Mouse (Mus musculus) limb, embryonic 10.5 days (tissue): ENCODE measurements around the gene Idh2. TPM values are rescaled to one million over a fixed set of nuclear protein-coding genes. Genes with fewer than 3 reads are reported as not detected.

ENCODE experiments used
- DNase-seq: peaks from one replicate; pipeline ENCODE4 v3.0.0-alpha.2; 2017; ENCODE audit warnings: low spot score
- H3K27ac ChIP-seq: fragments of 300-500 bp; sonication (generic); 2 replicates; pipeline ENCODE4 v1.5.1; 2016; ENCODE audit warnings: mild to moderate bottlenecking
- H3K27me3 ChIP-seq: fragments of 300-500 bp; sonication (generic); 2 replicates; pipeline ENCODE4 v1.6.1; 2016; ENCODE audit warnings: low read depth, mild to moderate bottlenecking; ENCODE audit not compliant: poor library complexity, severe bottlenecking
- H3K36me3 ChIP-seq: fragments of 300-500 bp; sonication (generic); 2 replicates; pipeline ENCODE4 v1.6.1; 2016; ENCODE audit warnings: mild to moderate bottlenecking, moderate library complexity
- H3K4me1 ChIP-seq: fragments of 300-500 bp; sonication (generic); 2 replicates; pipeline ENCODE4 v1.6.1; 2016
- H3K4me3 ChIP-seq: fragments of 300-500 bp; sonication (generic); 2 replicates; pipeline ENCODE4 v1.5.1; 2016; ENCODE audit warnings: mild to moderate bottlenecking, moderate library complexity
- H3K9me3 ChIP-seq: fragments of 300-500 bp; sonication (generic); replicated peaks from 2 replicates; pipeline ENCODE4 v1.6.1; 2016; ENCODE audit warnings: mild to moderate bottlenecking
- WGBS: fragments of 180-500 bp; shearing (Covaris S2); methylation state at CpG from one replicate; pipeline ENCODE4 v1.1.7; 2016; 5-methylcytosine and 5-hydroxymethylcytosine counted together
- polyA plus RNA-seq: library from polyadenylated mRNA; unstranded; fragments of >200 nt; fragmentation: Nextera tagmentation; extraction: Ambion mirVana; gene quantifications from 2 replicates; pipeline ENCODE4 v1.2.1, GENCODE M21; 2016

The Idh2 gene
- polyA plus RNA-seq, result 533 and 582 TPM in 2 replicates

DNA sequence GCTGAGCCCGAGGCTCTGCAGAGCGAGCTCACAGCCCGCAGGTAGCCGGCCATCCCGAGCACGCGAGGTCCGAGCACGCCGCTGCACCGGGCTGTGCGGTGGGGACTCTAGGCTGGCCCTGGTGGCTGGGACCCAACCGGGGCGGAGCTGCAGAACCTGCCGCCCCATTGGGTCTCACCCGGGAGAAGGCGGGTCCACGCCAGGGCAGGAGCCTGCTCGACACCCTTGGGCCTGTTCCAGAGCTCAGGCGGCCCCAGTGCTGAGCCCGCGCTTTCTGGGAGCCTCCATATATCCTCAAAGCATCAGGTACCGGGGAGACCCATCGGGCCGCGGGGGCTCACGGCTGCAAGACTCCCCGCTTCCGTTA, at the start of gene Idh2:
TSS of gene Idh2 (minus strand) at position 169 of the 367 bp plus-strand sequence.
- peak; percentile 91 for DNase-seq
- Histone ChIP-seq H3K4me3 (peak within 1 kb of the TSS; percentile 91), H3K27ac (peak within 1 kb of the TSS; percentile 98), H3K36me3 (peaks cover 32% of the 10 kb centered on the region), H3K4me1 (peaks cover 48% of the 10 kb centered on the region), H3K9me3 (no peaks in the 10 kb centered on the region), H3K27me3 (no peaks in the 10 kb centered on the region)
- under 1% methylated on average over 29 of the region's 29 CpGs for whole genome bisulfite sequencing

GRCm38 (mm10) chr7:80160945-80161306, 45.7 kb upstream of the Idh2 start:
- Histone ChIP-seq H3K27me3 (no peaks in the 10 kb centered on the region), H3K4me1 (peaks cover 10% of the 10 kb centered on the region), H3K9me3 (no peaks in the 10 kb centered on the region), H3K4me3 (no peak overlapping the region), H3K36me3 (no peaks in the 10 kb centered on the region), H3K27ac (no peak overlapping the region)
- WGBS, result 76% methylated on average over 8 of the region's 8 CpGs
- no peak for DNase-seq

GRCm38 (mm10) chr7:80160293-80160944, 45.2 kb upstream of the Idh2 start:
- no peaks in the 10 kb centered on the region for H3K27me3 ChIP-seq
- no peaks in the 10 kb centered on the region for H3K9me3 ChIP-seq
- no peak overlapping the region for H3K27ac ChIP-seq
- no peaks in the 10 kb centered on the region for H3K36me3 ChIP-seq
- WGBS, result 81% methylated on average over 7 of the region's 7 CpGs
- H3K4me1 ChIP-seq, result peaks cover 10% of the 10 kb centered on the region
- H3K4me3 ChIP-seq, result no peak overlapping the region
- DNase-seq, result no peak

- no peaks in the 10 kb centered on the region for H3K27me3 ChIP-seq
- no peak for DNase-seq
- H3K4me3 ChIP-seq, result no peak overlapping the region
- H3K36me3 ChIP-seq, result no peaks in the 10 kb centered on the region
- no peaks in the 10 kb centered on the region for H3K9me3 ChIP-seq
- peaks cover 10% of the 10 kb centered on the region for H3K4me1 ChIP-seq
- WGBS, result 90% methylated on average over 8 of the region's 8 CpGs
- no peak overlapping the region for H3K27ac ChIP-seq
Measured at GRCm38 (mm10) chr7:80158496-80159268, 43.5 kb upstream of the Idh2 start.

DNA sequence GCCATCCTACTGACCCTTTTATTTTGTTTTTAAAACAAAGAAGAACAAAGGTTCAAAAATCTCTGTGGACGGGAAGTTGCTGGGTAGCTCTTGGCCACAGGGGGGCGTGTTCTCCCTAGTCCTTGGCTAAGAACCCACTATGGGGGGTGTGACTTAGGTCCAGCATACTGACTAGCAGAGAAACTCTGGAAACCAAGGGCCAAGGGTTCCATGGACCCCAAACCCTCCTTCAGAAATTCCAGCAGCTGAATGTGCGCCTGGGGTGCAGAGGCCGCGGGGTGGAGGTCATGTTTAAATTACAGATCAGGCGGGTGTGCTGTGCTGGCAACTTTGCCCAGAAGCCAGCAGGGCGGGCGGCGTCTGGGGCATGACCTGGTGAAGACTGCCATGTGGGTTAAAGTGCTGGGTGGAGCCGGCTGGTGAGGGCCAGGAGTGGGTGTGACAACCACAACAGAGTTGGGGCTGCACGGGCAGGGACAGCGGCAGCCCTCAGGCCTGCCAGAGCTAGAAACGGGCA, 41.6 kb upstream of the Idh2 start:
- H3K36me3 ChIP-seq, result no peaks in the 10 kb centered on the region
- H3K27ac ChIP-seq, result peak overlapping the region; percentile 72
- no peaks in the 10 kb centered on the region for H3K9me3 ChIP-seq
- WGBS, result 50% methylated on average over 13 of the region's 13 CpGs
- peaks cover 10% of the 10 kb centered on the region for H3K4me1 ChIP-seq
- H3K4me3 ChIP-seq, result no peak overlapping the region
- peak; percentile 54 for DNase-seq
- H3K27me3 ChIP-seq, result no peaks in the 10 kb centered on the region

- Histone ChIP-seq H3K4me1 (peaks cover 6% of the 10 kb centered on the region), H3K4me3 (no peak overlapping the region), H3K27ac (no peak overlapping the region), H3K27me3 (no peaks in the 10 kb centered on the region), H3K9me3 (no peaks in the 10 kb centered on the region), H3K36me3 (no peaks in the 10 kb centered on the region)
- DNase-seq, result no peak
- WGBS, result 77% methylated on average over 3 of the region's 3 CpGs
Measured at GRCm38 (mm10) chr7:80154689-80155088, 39.5 kb upstream of the Idh2 start.

- no peak for DNase-seq
- Histone ChIP-seq H3K9me3 (no peaks in the 10 kb centered on the region), H3K4me1 (peaks cover 14% of the 10 kb centered on the region), H3K4me3 (no peak overlapping the region), H3K27ac (no peak overlapping the region), H3K27me3 (no peaks in the 10 kb centered on the region), H3K36me3 (no peaks in the 10 kb centered on the region)
- WGBS, result 93% methylated on average over 8 of the region's 8 CpGs
Measured at GRCm38 (mm10) chr7:80152756-80153155, 37.6 kb upstream of the Idh2 start.

DNA sequence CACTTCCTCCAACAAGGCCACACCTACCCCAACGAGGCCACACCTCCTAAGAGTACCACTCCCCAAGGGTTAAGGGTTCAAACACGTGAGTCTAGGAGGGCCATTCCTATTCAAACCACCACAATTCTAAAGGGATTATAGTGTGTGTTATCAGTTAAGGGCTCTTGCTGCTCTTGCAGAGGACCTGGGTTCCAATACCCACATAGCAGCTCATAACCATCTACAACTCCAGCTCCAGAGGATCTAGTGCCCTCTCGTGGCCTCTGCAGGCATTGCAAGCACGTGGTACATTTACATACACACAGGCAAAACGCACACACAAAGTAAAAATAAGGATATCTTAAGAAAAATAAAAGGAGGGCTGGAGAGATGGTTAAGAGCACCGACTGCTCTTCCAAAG, 37.0 kb upstream of the Idh2 start:
- no peak overlapping the region for H3K4me3 ChIP-seq
- WGBS, result 63% methylated on average over 6 of the region's 6 CpGs
- H3K36me3 ChIP-seq, result no peaks in the 10 kb centered on the region
- H3K27me3 ChIP-seq, result no peaks in the 10 kb centered on the region
- H3K9me3 ChIP-seq, result no peaks in the 10 kb centered on the region
- peaks cover 14% of the 10 kb centered on the region for H3K4me1 ChIP-seq
- DNase-seq, result no peak
- H3K27ac ChIP-seq, result no peak overlapping the region

DNA sequence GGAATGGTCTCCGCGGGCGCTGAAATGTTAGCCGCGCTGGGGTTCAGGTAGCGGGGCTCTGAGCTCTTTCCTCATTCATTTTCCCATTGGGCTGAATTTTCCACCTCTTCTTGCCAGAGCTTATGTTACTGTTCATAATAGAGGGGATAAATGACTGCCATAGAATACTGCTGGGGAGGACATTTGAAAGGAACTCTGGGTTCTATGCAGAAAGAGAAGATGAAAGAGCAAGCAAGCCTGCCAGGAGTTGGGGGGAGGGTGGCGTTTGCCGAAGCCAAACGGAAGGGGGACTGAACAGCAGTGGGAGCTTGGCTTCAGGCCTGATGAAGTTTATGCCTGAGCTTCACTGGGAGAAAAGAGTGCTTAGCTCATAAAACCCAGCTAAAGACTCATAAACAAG, 34.2 kb upstream of the Idh2 start:
- H3K27me3 ChIP-seq, result no peaks in the 10 kb centered on the region
- H3K9me3 ChIP-seq, result no peaks in the 10 kb centered on the region
- no peak overlapping the region for H3K27ac ChIP-seq
- H3K4me3 ChIP-seq, result no peak overlapping the region
- WGBS, result 50% methylated on average over 9 of the region's 9 CpGs
- H3K4me1 ChIP-seq, result peaks cover 9% of the 10 kb centered on the region; the same call in 1 of the 2 replicates
- H3K36me3 ChIP-seq, result no peaks in the 10 kb centered on the region
- DNase-seq, result no peak

GRCm38 (mm10) chr7:80146077-80146476, 30.9 kb upstream of the Idh2 start:
- Histone ChIP-seq H3K27me3 (no peaks in the 10 kb centered on the region), H3K9me3 (no peaks in the 10 kb centered on the region), H3K36me3 (no peaks in the 10 kb centered on the region), H3K4me1 (peaks cover 15% of the 10 kb centered on the region), H3K27ac (no peak overlapping the region), H3K4me3 (no peak overlapping the region)
- no peak for DNase-seq
- 90% methylated on average over 8 of the region's 8 CpGs for WGBS

DNA sequence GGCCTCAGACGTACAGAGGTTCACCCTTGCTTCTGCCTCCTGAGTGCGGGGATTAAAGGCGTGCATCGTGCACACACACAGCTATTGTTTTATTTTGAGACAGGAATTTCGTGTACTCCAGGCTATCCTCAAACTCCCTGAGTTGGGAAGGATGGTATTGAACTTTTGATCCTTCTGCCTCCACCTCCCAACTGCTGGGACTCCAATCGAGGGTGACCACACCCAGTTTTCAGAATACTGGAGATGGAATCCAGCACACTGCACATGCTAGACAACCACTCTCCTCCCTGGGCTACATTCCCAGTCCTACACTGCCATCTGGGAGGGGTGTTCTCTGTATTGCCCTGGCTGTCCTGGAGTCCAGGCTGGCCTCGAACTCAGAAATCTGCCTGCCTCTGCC, 29.5 kb upstream of the Idh2 start:
- Histone ChIP-seq H3K27ac (no peak overlapping the region), H3K9me3 (no peaks in the 10 kb centered on the region), H3K27me3 (no peaks in the 10 kb centered on the region), H3K36me3 (no peaks in the 10 kb centered on the region), H3K4me1 (peaks cover 17% of the 10 kb centered on the region), H3K4me3 (no peak overlapping the region)
- 89% methylated on average over 7 of the region's 7 CpGs for WGBS
- DNase-seq, result no peak

DNA sequence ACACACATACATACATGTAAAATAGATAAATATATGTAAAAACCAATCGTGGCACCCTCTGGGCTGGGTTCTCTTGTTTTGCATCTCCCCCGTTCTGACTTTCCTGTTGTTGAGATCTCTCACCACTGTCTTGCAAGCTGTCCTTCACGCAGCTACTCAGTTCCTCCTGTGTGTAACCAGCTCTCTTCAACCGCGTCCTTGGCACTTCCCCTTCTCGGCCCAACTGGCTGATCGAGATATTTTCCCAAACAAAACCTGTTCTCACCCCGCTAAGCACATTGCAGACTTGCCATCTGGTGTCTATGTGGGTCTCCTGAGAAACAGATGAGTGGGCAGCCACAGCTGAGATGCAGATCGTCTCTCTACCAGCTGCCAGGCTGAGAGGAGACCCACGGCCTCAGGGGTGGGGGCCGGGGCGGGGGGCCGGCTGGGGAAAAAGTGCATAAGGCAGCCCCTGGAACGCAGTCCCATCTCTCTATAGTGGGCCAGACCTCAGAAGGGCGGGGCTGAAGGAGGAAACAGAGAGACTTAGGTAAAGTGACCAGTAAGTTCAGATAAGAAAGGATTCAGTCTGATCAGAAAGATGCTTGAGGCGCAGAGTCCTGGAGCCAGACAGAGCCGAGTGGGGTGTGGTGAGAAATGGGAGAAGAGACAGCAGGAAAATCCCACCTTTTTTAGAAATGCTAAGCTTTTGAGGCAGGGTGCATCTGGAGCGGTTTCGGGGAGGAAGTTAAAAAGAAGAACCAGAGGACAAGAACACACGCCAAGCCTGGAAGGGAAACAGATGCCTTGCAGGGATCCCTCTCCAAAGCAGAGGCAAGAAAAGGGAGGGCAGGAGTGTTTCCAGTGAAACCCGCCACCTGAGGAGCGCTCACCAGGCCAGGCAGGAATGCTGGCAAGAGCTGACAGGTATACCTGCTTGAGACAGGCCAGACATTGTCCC, 28.4 kb upstream of the Idh2 start:
- 49% methylated on average over 22 of the region's 22 CpGs for WGBS
- Histone ChIP-seq H3K36me3 (no peaks in the 10 kb centered on the region), H3K4me3 (no peak overlapping the region), H3K27ac (0 out of 2 replicates have a peak overlapping the region, but pooled peaks have one; percentile 4), H3K27me3 (no peaks in the 10 kb centered on the region), H3K4me1 (peaks cover 10% of the 10 kb centered on the region), H3K9me3 (no peaks in the 10 kb centered on the region)
- DNase-seq, result no peak
